Mouse (Mus musculus): ENCODE measurements around the gene Iqub.

Iqub gene

DNA sequence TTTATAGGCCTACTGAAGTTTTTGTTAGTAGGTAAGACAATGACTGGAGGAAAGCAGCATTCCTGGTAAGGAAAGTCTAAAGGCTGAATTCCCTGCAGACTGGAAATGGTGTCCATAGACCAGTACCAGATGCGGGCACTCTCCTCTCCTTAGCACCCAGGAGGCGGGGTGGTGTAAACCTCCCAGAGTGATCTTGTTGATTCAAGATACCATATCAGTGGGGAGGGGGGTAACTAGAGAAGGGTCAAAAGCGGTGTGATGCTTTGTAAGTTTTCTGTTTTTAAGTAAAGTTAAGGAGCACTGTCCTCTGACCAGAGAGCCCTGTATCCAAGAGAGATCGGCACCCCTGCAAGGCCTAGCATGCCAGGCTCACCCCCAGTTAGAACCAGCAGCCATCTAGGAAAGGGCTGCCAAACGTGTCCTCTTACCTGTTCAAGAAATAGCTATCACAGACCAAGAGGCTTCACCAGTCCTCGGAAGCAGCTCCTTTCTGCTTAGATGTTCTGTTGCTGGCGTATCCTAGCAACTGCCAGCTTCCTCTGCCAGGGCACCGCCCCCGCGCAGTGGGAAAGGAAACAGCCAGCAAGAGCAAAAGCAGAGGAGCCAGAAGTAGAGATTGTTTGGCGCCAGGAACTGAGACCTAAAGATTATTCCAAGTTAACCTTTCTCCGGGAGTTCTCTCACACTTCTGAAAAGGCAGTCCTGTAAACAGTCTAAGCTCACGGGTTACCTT lies at the start of gene Iqub:
Gene Iqub (minus strand): TSS at position 516 of the 733 bp plus-strand sequence.
- peak; percentile 57 for DNase-seq

DNA sequence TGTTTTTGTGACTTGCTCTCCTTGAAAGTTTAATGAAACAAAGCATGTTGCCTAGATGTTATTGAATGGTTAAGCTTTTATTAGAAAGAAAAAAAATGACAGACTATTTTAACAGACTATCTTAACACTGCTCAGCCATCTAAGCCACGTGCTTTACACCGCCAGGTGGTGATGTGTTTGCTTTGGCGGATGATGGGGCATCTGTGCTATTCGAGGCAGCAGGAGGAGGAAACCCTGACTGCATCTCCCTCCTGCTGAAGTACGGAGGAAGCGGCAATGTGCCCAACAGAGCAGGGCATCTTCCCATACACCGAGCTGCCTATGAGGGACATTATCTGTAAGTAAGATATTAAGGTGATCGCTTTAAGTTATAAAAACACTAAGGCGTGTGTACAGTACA lies 49.2 kb upstream of the Iqub start:
- no peak for DNase-seq

DNA sequence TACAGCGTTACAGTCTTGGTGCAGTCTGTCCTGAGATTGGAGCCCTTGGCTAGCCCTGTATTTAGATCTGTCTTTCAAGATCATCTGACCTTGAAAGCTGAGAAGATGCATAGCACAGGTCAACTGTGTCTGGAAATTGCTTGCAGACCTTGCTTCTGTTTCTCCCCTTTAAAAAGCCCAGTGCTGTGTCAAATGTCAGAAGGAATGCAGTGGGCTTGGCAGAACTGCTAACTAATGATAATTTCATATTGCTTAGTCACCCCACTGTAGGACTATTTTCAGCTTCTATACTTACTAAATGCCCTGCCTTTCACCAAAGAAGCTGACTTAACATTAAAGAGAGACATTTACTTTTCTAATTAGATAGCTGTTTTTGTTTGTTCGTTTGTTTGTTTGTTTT lies 40.6 kb upstream of the Iqub start:
- no peak for DNase-seq

DNA sequence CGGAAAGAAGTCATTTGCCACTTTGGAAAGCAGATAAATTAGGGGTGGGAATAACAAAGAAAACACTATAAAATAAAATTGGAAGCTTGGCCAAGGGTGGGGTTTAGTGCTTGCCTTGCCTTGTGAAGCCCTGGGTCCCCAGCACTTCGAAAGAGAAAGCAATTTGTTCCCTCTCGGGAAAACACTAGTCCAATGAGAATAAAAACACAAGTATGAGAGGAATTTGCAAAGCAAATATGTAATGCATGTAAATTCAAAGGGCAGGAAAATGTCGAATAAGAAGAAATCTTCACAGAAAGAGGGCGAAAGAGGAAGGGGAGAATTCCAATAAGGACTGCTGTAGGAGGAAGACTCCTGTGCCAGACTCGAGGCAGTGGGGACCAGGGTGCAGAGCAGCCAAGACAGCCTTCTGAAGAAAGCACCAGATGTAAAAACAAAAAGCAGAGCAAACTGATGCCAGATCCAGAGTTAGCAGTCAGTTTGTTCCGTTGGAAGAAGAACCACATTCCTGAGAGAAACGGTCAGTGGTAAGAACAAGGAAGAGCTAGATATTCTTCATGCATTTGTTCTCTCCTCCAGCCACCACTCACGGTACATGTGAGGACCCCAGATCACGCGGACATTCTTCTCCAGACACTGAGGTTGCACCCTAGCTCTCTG lies 39.7 kb upstream of the Iqub start:
- DNase-seq: no peak

DNA sequence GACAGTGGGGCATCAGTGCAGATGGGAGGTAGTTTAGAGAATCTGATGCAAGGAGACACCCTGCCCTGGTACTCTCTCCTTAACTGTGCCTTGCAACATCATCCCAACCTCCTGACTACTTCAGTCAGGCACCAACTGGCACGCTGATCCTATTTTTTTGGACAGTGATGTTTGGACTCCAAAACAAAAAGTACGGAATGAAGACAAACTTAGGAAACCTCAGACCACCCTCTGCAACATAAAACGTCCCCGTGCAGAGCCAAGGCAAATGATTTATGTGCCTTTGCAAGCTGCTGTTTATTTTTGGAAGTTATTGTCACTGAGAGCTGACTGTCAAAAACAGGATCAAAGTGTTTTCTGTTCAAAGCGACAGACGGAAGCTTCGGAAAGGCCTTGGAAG lies 37.2 kb upstream of the Iqub start:
- DNase-seq: no peak

DNA sequence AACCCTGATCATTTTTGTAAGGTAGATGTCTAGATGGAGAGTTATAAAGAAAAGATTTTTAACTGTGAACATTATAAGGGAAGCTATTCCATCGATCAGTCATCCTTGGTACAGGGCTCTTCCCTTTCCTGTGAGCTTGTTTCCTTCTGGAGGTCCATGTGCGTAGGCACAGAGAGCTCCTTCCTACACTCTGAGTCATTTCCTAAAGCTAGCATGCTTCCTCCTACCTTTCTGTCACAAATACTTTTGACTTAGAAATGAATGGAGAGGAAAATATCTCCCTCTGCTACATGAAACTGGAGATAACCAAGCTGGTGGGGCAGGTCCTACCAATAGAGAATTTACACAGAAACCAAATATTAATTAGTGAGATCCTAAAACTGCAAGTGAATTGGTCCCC lies 34.9 kb upstream of the Iqub start:
- DNase-seq: no peak

DNA sequence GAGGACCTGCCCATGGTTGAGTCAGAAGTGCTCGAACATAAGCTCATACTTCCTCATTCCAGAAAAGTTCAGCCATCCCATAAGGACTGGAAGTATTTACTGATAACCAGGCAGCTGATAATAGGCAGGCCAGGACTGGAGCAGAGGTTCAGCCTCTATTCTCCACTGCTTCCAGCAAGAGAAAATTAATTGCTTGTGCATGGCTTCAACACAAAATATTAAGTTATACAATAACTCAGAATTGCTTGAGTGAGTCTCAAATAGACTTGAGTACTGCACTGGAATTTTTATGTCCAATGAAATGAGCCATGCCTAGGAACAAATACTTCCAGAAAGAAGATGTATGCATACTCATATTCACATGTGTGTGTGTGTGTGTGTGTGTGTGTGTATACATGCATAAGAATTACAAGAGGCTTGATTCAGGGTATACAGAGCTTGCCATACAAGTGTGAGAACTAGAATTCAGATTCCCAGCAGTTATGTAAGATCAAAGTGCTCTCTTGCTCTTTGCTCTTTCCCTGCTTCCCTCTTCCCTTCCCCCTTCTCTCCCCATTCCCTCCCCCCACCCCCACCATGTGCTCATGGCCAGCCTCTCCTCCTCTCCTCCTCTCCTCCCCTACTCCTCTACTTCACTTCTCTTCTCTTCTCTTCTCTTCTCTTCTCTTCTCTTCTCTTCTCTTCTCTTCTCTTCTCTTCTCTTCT lies 32.0 kb upstream of the Iqub start:
- no peak for DNase-seq

DNA sequence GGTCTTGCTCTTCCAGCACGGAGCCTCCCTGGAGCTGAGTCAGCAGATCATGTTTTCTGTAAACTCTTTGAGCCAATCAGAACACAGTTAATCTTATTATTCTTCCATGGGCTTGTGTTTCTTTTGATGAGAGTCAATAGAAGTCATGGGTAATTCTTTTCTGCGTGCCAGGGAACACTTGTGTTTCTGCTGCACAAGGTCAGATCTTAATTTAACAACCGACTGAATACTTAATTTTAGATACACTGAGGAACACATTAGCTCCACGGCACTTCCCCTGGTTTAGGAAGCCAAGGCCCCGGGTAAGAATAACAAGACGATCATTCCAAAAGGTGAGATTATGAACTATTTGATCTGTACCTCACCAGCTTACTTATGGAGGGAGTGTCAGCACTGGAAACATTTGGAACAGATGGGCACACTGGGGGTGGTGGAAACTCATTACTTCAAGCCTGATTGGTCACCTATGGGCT lies 28.3 kb upstream of the Iqub start:
- no peak for DNase-seq

DNA sequence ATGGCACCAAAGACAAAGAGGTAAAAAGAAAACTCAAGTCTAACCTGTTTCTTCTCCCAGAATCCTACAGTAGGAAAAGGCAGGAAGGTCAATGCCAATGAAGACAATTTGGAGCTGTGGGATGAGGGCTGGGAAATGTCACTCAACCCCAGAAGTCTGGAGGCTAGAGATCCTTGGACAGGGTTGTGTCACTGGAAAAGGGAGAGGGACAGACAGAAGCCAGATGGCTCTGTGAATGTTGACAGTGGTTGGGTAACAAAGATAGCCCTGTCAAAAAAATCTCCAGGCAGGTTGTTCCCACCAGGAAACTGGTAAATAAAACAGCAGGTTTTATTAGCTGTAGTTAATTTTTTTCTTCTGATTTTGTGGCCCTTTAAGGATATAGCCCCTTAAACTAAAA lies 27.5 kb upstream of the Iqub start:
- DNase-seq: no peak

DNA sequence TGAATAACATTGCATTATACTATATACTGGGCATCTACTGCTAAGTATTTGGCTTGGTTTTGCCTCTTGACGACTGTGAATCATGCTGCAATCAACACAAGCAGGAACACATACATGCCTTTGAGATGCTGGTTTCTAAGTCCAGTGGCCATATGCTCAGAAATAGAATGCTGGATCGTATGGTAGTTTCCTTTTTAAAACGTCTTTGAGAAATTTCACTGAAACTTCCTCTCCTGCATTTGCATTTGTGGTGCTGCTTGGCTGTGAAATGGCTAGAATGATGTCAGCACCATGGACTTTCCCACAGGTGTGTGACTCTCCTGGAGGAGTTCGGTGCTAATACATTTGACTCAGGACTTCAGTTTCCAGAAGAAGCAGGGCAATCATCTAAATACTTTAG lies 25.2 kb upstream of the Iqub start:
- DNase-seq: no peak

DNA sequence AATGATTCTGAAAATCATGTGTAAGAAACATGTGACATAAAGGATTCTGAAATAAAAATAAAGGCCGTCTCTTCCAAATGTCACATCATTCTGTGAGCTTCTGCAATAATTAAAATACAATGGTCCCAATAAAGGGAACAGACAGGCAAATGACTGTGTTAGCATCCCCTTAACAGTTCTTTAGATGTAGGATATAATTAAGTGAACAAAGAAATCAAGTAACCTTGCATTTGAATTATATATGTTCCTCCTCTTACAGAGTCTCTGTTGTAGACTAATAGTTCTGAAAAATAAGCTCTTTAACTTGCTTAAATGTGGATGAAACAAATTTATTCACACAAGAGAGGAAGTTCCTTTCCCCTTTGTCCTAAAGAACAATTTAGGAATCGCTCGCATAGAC lies 23.6 kb upstream of the Iqub start:
- no peak for DNase-seq

DNA sequence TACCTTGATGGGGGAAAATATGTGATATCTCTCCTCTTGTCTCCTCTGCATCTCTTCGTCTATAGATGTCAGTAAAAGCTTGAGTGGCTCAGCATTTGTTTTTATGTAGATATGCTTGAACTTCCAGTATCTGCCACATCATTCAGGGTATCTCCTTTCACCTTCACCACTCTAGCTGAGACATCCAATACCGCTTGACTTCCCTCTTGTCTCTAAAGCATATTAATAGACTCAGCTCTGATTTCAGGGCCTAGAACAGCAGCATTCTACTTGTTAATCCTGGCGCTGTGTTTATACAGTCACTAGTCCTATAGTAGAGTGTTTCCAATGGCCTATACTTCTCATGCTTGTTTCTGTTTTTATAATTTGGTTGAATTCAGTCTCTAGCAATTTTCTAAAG lies 17.9 kb upstream of the Iqub start:
- no peak for DNase-seq

DNA sequence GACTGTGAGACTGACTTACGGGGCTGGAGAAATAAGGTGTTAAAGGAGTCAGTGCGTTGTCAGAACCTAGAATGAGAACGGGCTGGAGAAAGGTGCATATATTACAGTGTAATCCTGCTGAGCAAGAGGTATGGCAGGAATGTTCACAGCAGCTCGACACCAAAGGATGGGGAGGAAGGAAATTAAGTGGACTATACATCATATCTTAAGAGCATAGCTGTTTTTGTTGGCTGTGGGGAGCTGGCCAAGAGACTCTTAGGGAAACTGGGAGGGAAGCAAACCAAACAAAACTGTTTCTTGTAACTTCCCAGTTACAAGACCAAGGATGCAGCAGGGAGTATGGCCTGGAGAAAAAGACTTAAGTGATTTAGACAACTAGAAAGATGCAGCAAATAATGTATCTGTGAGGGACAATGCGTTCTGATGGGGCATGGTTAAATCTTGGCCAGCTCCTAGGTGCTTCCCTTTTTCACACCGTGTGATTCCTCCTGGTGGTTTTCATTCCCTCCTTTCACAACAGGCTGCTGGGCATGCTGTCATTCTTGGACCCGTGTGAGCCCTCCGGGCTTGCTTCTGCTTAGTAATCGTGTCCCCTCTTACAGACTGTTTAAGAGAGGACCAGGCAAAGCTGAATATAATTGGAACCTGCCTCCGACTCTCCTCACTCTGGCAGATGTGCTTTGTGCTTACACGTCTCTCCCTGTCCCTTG lies 16.0 kb upstream of the Iqub start:
- DNase-seq: no peak

DNA sequence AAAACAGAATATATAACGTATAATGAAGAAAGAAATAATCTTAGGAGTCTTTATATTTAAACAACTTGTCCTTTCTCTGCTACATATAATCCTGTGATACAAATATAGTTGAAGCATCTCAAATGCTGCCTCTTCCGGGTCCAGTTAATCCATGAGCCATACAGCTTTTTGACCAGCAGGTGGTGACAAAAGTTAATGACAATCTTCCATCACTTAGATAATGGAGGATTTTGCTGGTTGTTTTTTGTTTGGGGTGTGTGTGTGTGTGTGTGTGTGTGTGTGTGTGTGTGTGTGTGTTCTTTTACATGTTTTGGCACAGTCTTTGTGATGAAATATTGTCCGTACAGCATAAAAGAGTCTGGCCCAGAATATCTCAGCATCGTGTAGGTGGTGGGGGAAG lies 15.3 kb upstream of the Iqub start:
- peak; percentile 44 for DNase-seq

DNA sequence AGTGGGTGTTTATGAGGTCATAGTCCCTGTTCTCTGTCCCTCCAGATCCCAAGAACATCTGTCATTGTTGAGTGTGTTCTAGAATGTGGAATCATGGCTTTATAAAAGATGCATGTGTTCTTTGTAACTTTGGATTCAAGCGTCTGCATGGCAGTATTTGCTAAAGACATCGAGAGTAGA lies 13.1 kb upstream of the Iqub start, which contains the start of gene Asb15:
Gene Asb15 (plus strand): TSS at position 81 of the 180 bp plus-strand sequence.
- DNase-seq: no peak

DNA sequence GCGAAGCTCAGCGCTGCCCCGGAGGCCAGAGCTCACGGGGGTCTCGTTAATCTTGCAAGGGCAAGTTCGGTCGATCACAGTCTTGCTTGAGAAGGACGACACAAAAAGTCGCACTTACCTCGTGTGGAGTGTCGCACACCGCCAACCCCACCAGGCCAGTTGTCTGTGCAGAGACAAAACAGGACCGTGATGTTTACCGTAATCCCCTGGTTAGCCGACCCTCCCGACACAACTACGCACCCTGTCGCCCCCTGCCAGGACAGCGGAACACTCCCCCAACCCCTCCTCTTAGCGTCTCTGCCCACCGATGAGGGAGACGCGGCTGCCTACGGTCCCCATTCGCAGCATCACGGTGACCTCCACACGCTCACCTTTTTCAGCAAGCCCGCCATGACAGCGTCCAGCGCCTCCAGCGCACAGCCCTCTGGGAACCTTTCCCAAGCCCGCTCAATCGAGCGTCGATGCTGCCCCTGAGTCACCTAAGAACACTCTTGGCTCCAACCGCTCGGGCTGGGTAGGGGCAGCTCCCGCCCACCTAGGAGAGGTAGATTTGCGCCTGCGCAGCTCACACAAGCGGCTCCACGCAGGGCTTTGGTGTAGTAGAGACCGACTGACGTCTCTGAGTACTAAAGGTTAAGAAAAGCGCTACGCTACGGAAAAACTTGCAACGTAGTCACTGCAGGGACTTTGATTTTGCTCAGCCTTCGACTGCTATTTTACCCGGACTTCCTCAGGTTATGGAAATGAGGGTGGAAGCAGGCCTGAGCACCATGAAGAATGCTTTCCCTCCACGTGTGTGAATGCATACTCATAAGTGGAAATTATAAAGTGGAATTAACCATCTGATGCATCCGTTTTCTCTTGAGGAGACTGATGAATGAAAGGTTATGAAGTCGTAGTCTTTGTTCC lies 12.5 kb upstream of the Iqub start, which contains the start of gene Ndufa5:
Gene Ndufa5 (minus strand): TSS at position 859 of the 909 bp plus-strand sequence.
- DNase-seq: peak; percentile 94

DNA sequence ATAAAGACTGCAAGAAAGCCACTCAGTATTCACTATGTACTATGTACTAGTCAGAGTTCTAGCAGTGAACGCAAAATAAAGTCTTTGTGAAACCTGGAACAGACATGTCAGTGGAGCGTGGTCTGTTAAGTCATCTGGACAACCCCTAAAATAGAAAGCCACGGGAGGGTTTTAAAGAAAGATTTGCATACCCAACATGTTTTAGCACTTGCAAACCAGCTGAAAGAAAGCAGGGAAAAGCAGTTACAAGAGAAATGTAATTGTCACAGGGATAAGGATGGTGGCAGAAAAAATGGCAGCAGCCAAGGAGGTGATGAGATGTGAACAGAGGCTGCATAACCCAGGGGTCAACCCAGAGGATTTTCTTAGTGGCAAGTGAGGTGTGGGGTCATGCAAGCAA lies 10.8 kb upstream of the Iqub start:
- no peak for DNase-seq

DNA sequence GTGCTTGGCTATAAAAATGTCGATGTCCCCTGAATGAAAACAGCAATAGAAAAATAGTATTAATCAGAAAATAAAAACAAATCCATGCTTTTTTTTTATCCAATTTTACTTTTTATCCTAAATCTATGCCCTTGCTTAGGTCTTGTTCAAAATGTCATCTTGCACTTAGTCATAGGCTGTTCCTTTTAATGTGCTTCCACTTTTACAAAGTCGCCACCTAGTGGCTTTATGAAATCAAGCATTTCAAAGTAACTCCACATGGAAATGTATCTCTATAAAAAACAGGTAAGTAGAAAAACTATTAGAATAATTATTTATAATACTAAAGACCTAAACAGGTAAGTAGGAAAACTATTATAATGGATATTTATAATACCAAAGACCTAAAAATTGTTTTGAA lies 1.3 kb upstream of the Iqub start:
- DNase-seq: no peak

DNA sequence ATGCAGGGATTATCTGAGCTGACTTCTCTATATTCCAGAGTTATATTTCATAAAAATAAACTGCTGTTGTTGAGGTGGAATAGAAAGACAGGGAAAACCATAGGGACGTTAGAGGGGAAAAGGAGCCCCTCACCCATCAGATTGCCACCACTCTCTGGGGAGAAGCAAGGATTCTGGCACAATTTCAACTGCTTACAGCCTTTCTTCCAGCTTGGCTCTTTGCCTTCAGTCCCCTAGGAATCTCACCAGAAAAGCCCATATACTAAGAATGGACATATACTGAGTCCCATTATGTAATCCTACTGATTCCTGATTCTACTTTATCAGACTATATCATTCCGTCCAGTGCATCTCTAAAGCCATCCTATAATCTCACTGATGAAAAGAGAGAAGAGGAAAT lies 10.7 kb downstream of the Iqub start:
- no peak for DNase-seq

DNA sequence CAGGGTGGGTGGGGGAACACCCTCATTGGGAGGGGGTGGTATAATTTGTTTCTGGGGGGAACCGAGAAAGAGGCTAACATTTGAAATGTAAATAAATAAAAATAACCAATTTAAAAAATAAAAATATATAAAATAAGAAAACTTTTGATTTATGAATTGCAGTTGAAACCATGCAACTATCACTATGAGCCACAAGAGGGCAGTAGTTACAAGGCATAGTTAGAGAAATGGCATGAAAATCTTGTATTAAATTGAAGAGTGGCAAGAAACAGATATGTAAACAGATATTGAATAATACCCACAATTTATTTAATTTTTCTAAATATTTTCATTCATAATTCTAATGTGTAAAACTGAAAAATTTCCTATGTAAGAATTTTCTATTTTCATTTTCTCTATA lies 24.5 kb downstream of the Iqub start:
- DNase-seq: no peak

DNA sequence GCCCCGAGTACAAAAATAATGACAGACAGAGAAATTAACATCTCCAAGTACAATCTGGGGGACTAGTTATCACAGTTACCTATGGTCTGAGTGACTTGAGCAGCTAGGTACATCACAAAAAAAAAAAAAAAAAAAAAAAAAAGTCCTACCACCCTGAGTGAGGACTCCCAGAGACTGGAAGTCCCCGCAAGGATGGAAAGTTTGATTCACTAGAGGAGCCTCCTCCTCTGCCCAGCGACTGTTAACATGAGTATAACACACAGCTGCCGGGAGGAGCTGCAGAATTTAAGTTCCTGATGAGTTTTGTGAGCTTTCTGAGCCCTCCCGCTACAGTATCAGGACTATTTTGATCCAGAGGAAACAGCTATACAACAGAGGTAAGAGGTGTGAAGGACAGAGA lies 28.3 kb downstream of the Iqub start:
- no peak for DNase-seq

DNA sequence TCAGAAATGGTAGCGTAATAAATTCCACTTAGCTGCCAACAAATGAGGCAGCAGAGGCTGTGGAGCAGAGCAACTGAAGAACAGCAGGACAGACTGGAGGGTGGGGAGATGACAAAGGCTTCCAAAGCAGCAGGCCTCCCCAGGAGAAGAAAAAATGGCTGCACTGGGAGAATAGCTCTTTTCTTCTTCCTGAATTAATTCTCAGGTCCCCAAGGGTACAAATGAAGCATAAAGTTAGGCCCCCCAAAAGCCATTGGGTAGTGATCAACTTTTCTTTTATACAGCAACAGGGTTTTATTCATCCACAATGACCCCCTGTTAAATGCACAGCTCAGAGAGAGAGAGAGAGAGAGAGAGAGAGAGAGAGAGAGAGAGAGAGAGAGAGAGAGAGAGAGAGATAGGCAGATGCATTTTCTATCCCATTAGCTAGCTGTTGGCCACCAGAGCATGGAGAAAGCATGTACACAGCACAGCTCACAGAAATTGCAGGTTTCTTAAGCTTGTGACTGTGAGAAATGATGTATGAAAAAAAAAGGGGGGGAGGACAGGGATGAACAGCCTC lies 44.2 kb downstream of the Iqub start:
- no peak for DNase-seq
